9 mouse cellular contexts compared by ENCODE assay signal in the genomic region with DNA sequence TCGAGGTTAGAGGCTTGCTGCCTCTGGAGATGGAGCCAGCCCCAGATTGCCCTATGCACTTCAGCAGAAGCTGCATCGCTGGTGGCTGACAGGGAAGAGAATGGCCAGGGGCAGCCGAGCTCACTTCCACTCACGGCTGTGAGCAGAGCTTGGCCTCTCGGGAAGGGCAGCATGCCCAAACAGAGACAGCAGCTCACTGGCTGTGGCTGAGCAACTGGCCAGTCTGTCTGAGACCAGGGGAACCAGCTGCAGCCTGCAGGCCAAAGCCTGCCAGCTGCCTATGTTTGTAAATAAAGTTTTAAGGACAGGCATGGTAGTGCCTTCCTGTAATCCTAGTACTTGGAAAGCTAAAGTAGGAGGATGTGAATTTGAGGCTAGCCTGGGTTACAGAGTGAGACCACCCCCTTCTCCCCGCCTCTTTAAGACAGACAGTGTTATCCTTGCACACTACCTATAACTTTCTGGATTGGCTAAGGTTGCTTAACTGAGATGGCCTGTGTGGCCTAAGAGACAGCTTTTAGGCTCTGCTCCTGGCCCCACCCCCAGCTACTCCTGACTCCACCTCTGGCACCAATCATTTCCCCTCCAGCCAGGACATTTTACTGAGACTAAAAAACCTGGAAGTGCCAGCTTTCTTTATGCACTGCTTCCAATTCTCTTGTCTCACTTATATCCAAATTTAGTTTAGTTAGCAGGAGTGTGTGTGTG. TPM values are rescaled to one million over a fixed set of nuclear protein-coding genes. Genes with fewer than 3 reads are reported as not detected.
DNase-seq lines count a peak whose midpoint lies in the region; ATAC-seq and TF ChIP-seq lines count a peak whose summit lies in the region.
"Had no signal": no experiment of that assay in that cellular context is flagged by ENCODE, and none has a peak within 500 bp of the region (broad histone marks: within the 10 kb centered on the region; RNA-seq: fewer than 3 reads in every experiment).

No protein-coding gene starts in this region.

- 0 out of 2 replicates have a peak, but pooled peaks have one; percentile 1 for ATAC-seq in kidney, embryonic 16.5 days (ENCODE audit: low FRiP score, low TSS enrichment)
- ATAC-seq in monocyte, adult 5-6 weeks (replicated peaks; ENCODE audit: insufficient number of reproducible peaks, low FRiP score, low TSS enrichment, poor library complexity, severe bottlenecking), result no peak

- H3K27me3 ChIP-seq in kidney, embryonic 16.5 days (ENCODE audit: insufficient read depth, low read length), result no peaks in the 10 kb centered on the region
- H3K27me3 ChIP-seq: embryonic facial prominence, embryonic 12.5 days had no signal

- H3K36me3 ChIP-seq in kidney, embryonic 16.5 days (ENCODE audit: insufficient read depth, low read length), result 0 out of 2 replicates have a peak, but pooled peaks cover 5% of the 10 kb centered on the region

- TF ChIP-seq POLR2A in lung, adult 2 months (IDR thresholded peaks at IDR 0.05; ENCODE audit: borderline replicate concordance, extremely low read depth, low read depth, low read length), result no peak

- H3K4me1 ChIP-seq in lung, adult 2 months (ENCODE audit: control insufficient read depth, insufficient read depth, low read length), result peaks cover 30% of the 10 kb centered on the region
- peaks cover 65% of the 10 kb centered on the region for H3K4me1 ChIP-seq in kidney, embryonic 16.5 days (ENCODE audit: insufficient read depth, low read length)

- peak overlapping the region; percentile 19; the same call in 1 of the 2 replicates for H3K9ac ChIP-seq in kidney, embryonic 16.5 days (replicated peaks; ENCODE audit: low read length)
- H3K9ac ChIP-seq: embryonic facial prominence, embryonic 12.5 days had no signal

- peak; percentile 63 for DNase-seq in adrenal gland, adult 2 months
- no peak for DNase-seq in adrenal gland, adult 8-10 months
- DNase-seq in lung, adult 18-20 months, result peak; percentile 49 to 56
- no peak for DNase-seq in lung, adult 2 months
- peak; percentile 75 for DNase-seq in skeletal muscle tissue, adult 2 months (ENCODE audit: low read depth, low spot score)
- DNase-seq in thymus, postnatal 25 days, result no peak

- no peak overlapping the region for H3K4me3 ChIP-seq in lung, adult 2 months (replicated peaks; ENCODE audit: extremely low read depth, low read depth, low read length)
- no peak overlapping the region for H3K4me3 ChIP-seq in kidney, embryonic 16.5 days (ENCODE audit: low read length)
- H3K4me3 ChIP-seq: embryonic facial prominence, embryonic 12.5 days had no signal

- peak overlapping the region; percentile 60 for H3K27ac ChIP-seq in kidney, embryonic 16.5 days (ENCODE audit: low read length)

- H3K9me3 ChIP-seq in kidney, embryonic 16.5 days (ENCODE audit: low read length), result no peaks in the 10 kb centered on the region
- H3K9me3 ChIP-seq: embryonic facial prominence, embryonic 12.5 days had no signal

- WGBS in lung, adult 2 months, result 24% methylated on average over 6 of the region's 6 CpGs
- WGBS in kidney, embryonic 16.5 days, result 55% methylated on average over 6 of the region's 6 CpGs

- H3K4me2 ChIP-seq in kidney, embryonic 16.5 days (replicated peaks; ENCODE audit: low read depth, low read length), result no peak overlapping the region
- H3K4me2 ChIP-seq: embryonic facial prominence, embryonic 12.5 days had no signal

- TF ChIP-seq CTCF in lung, adult 2 months (IDR thresholded peaks at IDR 0.05; ENCODE audit: insufficient read depth, low read length), result no peak

RNA-seq across cellular contexts. Expression of a gene that starts 11.5 kb away (rescaled TPM):
- 10 to 100 TPM; 19.7 to 24.6 TPM for total RNA-seq in adrenal gland, adult 2 months (2021)
- polyA plus RNA-seq in adrenal gland, adult 2 months (2012; rRNA removed), result 17.2 and 18.2 TPM in 2 replicates
- 10 to 100 TPM; 24.8 to 30.9 (median 28.3) TPM for total RNA-seq in adrenal gland, adult 8-10 months (2022)
- polyA plus RNA-seq in lung, adult 2 months (2012; rRNA removed), result 23.5 and 26.1 TPM in 2 replicates
- polyA plus RNA-seq in kidney, embryonic 16.5 days (2015; fragmentation: Nextera tagmentation; extraction: Ambion mirVana), result 3.6 and 4.4 TPM in 2 replicates
- 17.6 to 31.2 TPM (median 21.7 TPM) in 3 replicates for total RNA-seq in monocyte, adult 5-6 weeks (2017)

RNA-seq across cellular contexts. Expression of a gene that starts 50.9 kb away (rescaled TPM):
- total RNA-seq in adrenal gland, adult 2 months (2021), result 10 to 100 TPM; 18.5 to 22.7 TPM
- polyA plus RNA-seq in adrenal gland, adult 2 months (2012; rRNA removed), result 75.8 and 77.7 TPM in 2 replicates
- 10 to 100 TPM; 18.4 to 36.8 (median 26.5) TPM for total RNA-seq in adrenal gland, adult 8-10 months (2022)
- 50.6 and 66.2 TPM in 2 replicates for polyA plus RNA-seq in lung, adult 2 months (2012; rRNA removed)
- polyA plus RNA-seq in kidney, embryonic 16.5 days (2015; fragmentation: Nextera tagmentation; extraction: Ambion mirVana), result 13.2 and 13.8 TPM in 2 replicates
- total RNA-seq in monocyte, adult 5-6 weeks (2017), result 6.7 to 13.7 TPM (median 6.9 TPM) in 3 replicates

Comparison
In these comparisons a context has a peak if more than half of its experiments do, and no peak if none do; other contexts are left out.
1. DNase-seq: peak in adrenal gland, adult 2 months (single experiment), lung, adult 18-20 months (2 of 2) and skeletal muscle tissue, adult 2 months (single experiment); none in adrenal gland, adult 8-10 months (single experiment), lung, adult 2 months (single experiment) and thymus, postnatal 25 days (single experiment).